Mouse (Mus musculus) heart, embryonic 10.5 days (tissue): ENCODE data around the gene Pck2. TPM values are rescaled to one million over a fixed set of nuclear protein-coding genes. Genes with fewer than 3 reads are reported as not detected.
A peak's percentile ranks its signal among the peaks of the same experiment; 100 is the strongest.

Source experiments
- DNase-seq: peaks from one replicate; pipeline ENCODE4 v3.0.0-alpha.2; 2017; ENCODE audit warnings: low spot score
- H3K27ac ChIP-seq: fragments of 300-500 bp; sonication (generic); 2 replicates; pipeline ENCODE4 v1.5.1; 2016; ENCODE audit warnings: mild to moderate bottlenecking
- H3K27me3 ChIP-seq: fragments of 300-500 bp; sonication (generic); 2 replicates; pipeline ENCODE4 v1.6.1; 2016; ENCODE audit warnings: mild to moderate bottlenecking; ENCODE audit not compliant: poor library complexity, insufficient read depth, severe bottlenecking
- H3K36me3 ChIP-seq: fragments of 300-500 bp; sonication (generic); 2 replicates; pipeline ENCODE4 v1.6.1; 2016; ENCODE audit warnings: mild to moderate bottlenecking, moderate library complexity
- H3K4me1 ChIP-seq: fragments of 300-500 bp; sonication (generic); 2 replicates; pipeline ENCODE4 v1.6.1; 2016; ENCODE audit warnings: mild to moderate bottlenecking
- H3K4me3 ChIP-seq: fragments of 300-500 bp; sonication (generic); 2 replicates; pipeline ENCODE4 v1.5.1; 2016; ENCODE audit warnings: mild to moderate bottlenecking, moderate library complexity
- H3K9me3 ChIP-seq: fragments of 300-500 bp; sonication (generic); 2 replicates; pipeline ENCODE4 v1.6.1; 2016; ENCODE audit warnings: mild to moderate bottlenecking, moderate library complexity
- WGBS: fragments of 180-500 bp; shearing (Covaris S2); methylation state at CpG from one replicate; pipeline ENCODE4 v1.1.7; 2016; 5-methylcytosine and 5-hydroxymethylcytosine counted together
- polyA plus RNA-seq: library from polyadenylated mRNA; unstranded; fragments of >200 nt; fragmentation: Nextera tagmentation; extraction: Ambion mirVana; gene quantifications from 2 replicates; pipeline ENCODE4 v1.2.1, GENCODE M21; 2016

Gene Pck2
- polyA plus RNA-seq, 1 experiment from 2014 or later, result 32.5 TPM

DNA sequence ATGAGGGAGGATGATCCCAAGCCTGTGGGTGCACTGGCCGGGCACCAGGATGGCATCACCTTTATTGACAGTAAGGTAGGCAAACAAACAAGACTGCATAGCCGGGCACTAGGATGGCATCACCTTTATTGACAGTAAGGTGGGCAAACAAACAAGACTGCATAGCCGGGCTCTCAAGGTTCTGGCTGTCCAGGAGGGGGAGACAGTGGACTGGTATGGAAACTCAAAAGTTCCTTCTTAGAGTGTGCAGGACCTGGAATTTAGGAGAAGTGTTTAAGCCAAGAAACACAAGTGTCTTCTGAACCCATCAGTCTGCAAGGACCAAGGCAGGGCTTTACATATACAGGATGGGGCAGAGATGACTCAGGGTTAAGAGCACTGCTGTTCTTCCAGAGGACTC lies 25.7 kb downstream of the Pck2 start:
- H3K27ac ChIP-seq, result no peak overlapping the region
- peaks cover 78% of the 10 kb centered on the region for H3K36me3 ChIP-seq
- H3K9me3 ChIP-seq, result no peaks in the 10 kb centered on the region
- no peak for DNase-seq
- peaks cover 13% of the 10 kb centered on the region for H3K4me1 ChIP-seq
- H3K4me3 ChIP-seq, result no peak overlapping the region
- H3K27me3 ChIP-seq, result no peaks in the 10 kb centered on the region
- WGBS, result 74% methylated on average over 3 of the region's 3 CpGs

DNA sequence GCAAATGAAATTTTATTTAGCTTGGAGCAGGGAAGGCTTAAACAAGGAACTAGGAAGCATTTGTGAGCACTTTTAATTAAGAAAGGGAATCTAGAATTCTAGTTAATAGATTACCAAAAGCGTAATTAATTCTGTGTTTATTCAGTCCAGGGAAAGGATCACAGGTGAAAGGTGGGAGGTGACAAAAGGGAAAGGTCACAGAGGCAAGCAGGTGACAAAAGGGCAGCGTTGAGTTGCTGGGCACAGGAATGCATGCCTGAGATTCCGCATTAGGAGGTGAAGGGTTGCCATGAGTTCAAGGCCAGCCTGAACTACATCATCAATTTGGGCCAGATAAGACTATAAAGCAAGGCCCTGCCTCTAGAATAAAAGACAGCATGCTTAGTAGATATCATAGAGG lies 27.4 kb downstream of the Pck2 start:
- no peak for DNase-seq
- Histone ChIP-seq H3K27ac (no peak overlapping the region), H3K9me3 (no peaks in the 10 kb centered on the region), H3K4me3 (no peak overlapping the region), H3K36me3 (peaks cover 78% of the 10 kb centered on the region), H3K27me3 (no peaks in the 10 kb centered on the region), H3K4me1 (peaks cover 3% of the 10 kb centered on the region; the same call in 1 of the 2 replicates)
- WGBS, result 77% methylated on average over 3 of the region's 3 CpGs

DNA sequence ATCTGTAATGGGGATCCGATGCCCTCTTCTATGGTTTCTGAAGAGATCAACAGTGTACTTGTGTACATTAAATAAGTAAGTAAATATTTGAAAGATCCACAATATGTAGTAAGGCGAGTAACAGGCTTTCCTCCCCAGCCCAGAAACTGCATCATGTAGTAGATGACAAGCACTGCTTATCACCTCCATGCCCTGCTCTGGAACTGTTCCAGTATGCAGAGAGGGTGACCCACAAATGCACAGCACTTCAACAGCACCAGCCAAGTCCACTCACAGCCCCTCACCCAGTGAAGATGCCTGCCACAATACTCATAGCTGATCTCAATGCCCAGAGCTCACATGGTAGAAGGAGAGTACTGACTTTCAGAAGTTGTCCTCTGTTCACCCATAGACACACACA lies 30.5 kb downstream of the Pck2 start:
- Histone ChIP-seq H3K4me1 (peaks cover 17% of the 10 kb centered on the region), H3K27me3 (no peaks in the 10 kb centered on the region), H3K9me3 (no peaks in the 10 kb centered on the region), H3K27ac (no peak overlapping the region), H3K36me3 (peaks cover 47% of the 10 kb centered on the region), H3K4me3 (no peak overlapping the region)
- no peak for DNase-seq
- WGBS, result 85% methylated on average over 2 of the region's 2 CpGs

DNA sequence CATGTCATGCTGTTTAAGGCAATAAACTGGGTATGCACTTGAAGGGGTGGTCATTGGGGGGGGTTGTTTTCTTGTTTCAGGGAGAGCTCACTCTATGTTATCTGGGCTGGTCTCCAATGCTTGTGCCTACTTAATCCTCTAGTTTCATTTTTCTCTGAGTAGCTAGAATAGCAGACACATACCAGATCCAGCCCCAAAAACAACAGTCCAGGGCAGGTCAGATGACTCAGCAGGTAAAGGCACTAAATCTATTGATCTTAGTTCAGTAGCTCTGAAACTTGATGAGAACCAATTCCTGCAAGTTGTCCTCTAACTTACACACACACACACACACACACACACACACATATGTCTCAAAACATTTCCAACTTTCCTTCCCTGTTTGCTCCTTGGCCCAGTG lies 31.7 kb downstream of the Pck2 start:
- H3K9me3 ChIP-seq, result no peaks in the 10 kb centered on the region
- H3K27me3 ChIP-seq, result no peaks in the 10 kb centered on the region
- peaks cover 26% of the 10 kb centered on the region for H3K4me1 ChIP-seq
- DNase-seq, result no peak
- H3K4me3 ChIP-seq, result no peak overlapping the region
- H3K27ac ChIP-seq, result no peak overlapping the region
- peaks cover 35% of the 10 kb centered on the region for H3K36me3 ChIP-seq

DNA sequence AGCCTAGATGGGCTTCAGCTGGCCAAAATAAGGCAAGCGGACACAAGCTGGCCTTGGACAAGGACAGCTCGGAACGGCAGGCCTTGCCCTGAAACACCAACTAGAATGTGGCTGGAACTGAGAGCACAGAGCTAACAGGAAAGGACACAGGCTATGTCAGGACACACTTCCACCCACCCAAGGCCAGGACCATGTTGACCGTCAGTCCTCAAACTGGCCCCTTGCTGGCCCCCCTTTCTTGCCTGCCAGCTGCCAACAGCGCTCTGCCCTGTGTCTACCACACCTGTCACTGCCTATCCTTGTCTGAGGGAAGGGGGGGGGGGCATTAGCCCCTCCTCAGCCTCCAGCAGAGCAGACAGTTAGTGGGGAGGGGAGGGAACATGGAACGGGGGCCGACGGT lies 35.2 kb downstream of the Pck2 start, which contains the start of gene Fitm1:
Fitm1 (plus strand) TSS at position 316 of the 400 bp plus-strand sequence.
- Histone ChIP-seq H3K27ac (peak within 1 kb of the TSS; percentile 93), H3K4me3 (peak within 1 kb of the TSS; percentile 57), H3K9me3 (no peaks in the 10 kb centered on the region), H3K4me1 (peaks cover 47% of the 10 kb centered on the region), H3K27me3 (no peaks in the 10 kb centered on the region), H3K36me3 (peaks cover 8% of the 10 kb centered on the region)
- WGBS, result 35% methylated on average over 8 of the region's 8 CpGs
- DNase-seq, result peak; percentile 85

DNA sequence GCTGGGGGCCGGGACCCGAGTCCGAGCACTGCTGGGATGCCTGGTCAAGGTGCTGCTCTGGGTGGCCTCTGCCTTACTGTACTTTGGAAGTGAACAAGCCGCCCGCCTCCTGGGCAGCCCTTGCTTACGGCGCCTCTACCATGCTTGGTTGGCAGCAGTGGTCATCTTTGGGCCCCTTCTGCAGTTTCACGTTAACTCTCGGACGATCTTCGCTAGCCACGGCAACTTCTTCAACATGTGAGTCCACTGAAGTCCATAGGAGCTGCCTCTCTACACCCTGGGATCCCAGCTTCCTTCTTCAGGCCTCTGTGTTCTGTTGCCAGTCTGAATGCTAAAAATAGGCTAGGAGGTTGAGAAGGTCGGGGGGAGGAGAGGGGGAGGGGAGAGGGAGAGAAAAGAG lies 35.6 kb downstream of the Pck2 start:
- Histone ChIP-seq H3K9me3 (no peaks in the 10 kb centered on the region), H3K4me3 (peak overlapping the region; percentile 57), H3K27me3 (no peaks in the 10 kb centered on the region), H3K4me1 (peaks cover 46% of the 10 kb centered on the region), H3K36me3 (peaks cover 12% of the 10 kb centered on the region), H3K27ac (peak overlapping the region; percentile 93)
- WGBS, result 46% methylated on average over 13 of the region's 13 CpGs
- DNase-seq, result no peak

DNA sequence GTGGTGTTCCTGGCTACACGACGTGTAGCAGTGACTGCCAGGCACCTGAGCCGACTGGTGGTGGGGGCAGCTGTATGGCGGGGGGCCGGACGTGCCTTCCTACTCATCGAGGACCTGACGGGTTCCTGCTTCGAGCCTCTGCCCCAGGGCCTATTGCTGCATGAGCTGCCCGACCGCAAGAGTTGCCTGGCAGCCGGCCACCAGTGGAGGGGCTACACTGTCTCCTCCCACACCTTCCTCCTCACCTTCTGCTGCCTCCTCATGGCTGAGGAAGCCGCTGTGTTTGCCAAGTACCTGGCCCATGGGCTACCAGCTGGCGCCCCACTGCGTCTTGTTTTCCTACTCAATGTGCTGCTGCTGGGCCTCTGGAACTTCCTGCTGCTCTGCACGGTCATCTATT lies 36.3 kb downstream of the Pck2 start:
- H3K36me3 ChIP-seq, result peaks cover 19% of the 10 kb centered on the region
- no peaks in the 10 kb centered on the region for H3K9me3 ChIP-seq
- peaks cover 44% of the 10 kb centered on the region for H3K4me1 ChIP-seq
- DNase-seq, result no peak
- H3K27me3 ChIP-seq, result no peaks in the 10 kb centered on the region
- 56% methylated on average over 16 of the region's 16 CpGs for WGBS
- peak overlapping the region; percentile 57 for H3K4me3 ChIP-seq
- H3K27ac ChIP-seq, result peak overlapping the region; percentile 93

DNA sequence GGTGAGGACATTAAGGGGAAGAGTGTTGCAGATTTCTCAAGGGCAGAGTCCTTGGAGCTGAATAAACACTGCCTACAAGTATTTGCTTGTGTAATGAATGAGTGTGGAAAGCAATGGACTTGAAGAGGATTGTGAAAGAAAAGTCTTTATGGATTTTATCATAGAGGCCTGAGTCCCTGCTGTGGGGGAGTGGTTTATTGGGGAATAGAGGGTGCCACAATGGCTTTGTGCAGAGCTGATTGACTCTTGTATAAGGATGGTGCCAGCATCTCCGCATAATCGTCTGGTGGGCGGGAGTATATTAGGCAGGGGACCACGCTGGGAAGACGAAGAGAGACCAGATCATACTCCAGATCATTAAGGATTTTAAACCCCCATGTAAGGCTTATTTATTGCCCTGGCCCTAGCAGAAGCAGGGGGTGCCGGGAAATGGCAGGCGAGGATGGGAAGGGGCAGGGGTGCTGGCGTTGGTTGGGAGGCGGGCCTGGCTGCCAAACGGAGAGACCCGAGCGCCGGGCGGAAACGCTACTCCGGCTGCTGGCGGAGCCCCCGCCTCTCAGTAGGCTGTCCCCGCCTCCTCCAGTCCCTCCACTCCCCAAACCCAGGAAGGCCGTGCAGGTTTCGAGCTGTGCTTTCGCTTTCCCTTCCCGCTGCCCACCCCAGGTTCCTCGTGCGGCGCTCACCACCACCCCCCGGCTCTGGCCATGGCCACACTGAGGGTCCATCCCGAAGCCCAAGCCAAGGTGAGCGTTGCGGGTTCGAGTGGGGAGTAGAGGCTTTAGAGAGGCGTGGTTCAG lies 38.0 kb downstream of the Pck2 start, which contains the start of gene Psme1:
Psme1 (plus strand) TSS at position 253 of the 797 bp plus-strand sequence.
- under 1% methylated on average over 31 of the region's 32 CpGs for WGBS
- Histone ChIP-seq H3K36me3 (peaks cover 28% of the 10 kb centered on the region), H3K9me3 (no peaks in the 10 kb centered on the region), H3K4me1 (peaks cover 44% of the 10 kb centered on the region), H3K27me3 (no peaks in the 10 kb centered on the region), H3K4me3 (peak within 1 kb of the TSS; percentile 84), H3K27ac (peak within 1 kb of the TSS; percentile 94)
- DNase-seq, result peak; percentile 93

DNA sequence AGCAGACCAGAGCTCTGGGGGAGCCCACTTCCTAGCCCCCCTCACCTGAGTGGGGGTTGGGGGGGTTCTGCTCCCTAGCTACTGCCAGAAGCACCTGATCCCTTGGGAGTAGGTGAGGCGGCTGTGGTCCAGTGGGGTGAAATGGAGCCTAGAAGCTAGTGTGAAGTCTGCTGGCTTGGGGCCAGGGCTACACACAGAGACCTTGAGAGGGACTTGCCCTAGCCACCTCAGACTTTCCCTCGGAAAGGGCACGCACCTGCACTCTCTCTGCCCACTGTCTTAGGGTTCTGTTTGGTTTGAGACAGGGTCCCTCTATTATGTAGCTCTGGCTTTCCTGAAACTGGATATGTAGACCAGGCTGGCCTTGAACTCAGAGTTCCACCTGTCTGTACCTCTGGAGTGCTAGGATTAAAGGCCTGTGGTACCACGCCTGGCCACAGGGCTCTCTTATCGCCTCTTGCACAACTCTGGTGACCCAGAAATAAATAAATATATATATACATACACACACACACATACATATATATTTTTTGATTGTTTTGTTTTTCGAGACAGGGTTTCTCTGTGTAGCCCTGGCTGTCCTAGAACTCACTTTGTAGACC lies 38.7 kb downstream of the Pck2 start:
- no peak for DNase-seq
- peak overlapping the region; percentile 94 for H3K27ac ChIP-seq
- H3K4me1 ChIP-seq, result peaks cover 44% of the 10 kb centered on the region
- H3K27me3 ChIP-seq, result no peaks in the 10 kb centered on the region
- WGBS, result 32% methylated on average over 6 of the region's 6 CpGs
- peaks cover 28% of the 10 kb centered on the region for H3K36me3 ChIP-seq
- peak overlapping the region; percentile 84 for H3K4me3 ChIP-seq
- H3K9me3 ChIP-seq, result no peaks in the 10 kb centered on the region

DNA sequence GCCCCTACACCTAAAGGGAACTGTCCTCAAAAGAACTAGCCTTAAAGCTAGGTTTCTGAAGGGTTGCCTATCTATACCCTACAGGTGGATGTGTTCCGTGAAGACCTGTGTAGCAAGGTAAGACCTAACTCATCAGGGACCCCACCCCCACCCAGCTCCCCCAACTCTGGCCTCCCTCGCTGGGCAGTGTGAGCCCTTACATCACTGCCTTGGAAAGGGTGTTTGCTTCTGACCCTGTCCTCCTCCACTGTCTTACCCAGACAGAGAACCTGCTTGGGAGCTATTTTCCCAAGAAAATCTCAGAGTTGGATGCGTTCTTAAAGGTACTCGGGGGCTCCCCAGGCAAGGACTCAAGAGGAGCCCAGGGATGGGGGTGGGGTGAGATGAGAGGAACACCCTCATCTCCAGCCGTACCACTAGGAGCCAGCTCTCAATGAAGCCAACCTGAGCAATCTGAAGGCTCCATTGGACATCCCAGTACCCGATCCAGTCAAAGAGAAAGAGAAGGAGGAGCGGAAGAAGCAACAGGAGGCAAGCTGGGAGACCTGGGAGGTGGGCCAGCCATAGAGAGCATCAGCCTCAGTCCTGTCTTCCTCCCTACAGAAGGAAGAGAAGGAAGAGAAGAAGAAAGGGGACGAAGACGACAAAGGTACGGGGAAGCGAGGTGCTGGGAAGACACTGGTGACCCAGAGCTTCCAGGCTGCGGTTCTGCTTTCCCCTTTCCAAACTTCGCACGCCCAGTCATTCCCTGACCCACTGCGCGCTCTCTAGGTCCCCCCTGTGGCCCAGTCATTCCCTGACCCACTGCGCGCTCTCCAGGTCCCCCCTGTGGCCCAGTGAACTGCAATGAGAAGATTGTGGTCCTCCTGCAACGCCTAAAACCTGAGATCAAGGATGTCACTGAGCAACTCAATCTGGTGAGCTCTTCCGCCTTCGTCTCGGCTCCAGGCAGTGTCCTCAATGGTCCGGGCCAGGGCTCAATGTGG lies 39.7 kb downstream of the Pck2 start:
- H3K27me3 ChIP-seq, result no peaks in the 10 kb centered on the region
- WGBS, result 83% methylated on average over 23 of the region's 23 CpGs
- peaks cover 28% of the 10 kb centered on the region for H3K36me3 ChIP-seq
- H3K4me1 ChIP-seq, result peaks cover 43% of the 10 kb centered on the region
- H3K9me3 ChIP-seq, result no peaks in the 10 kb centered on the region
- DNase-seq, result no peak
- H3K27ac ChIP-seq, result no peak overlapping the region
- H3K4me3 ChIP-seq, result 0 out of 2 replicates have a peak overlapping the region, but pooled peaks have one; percentile 8

DNA sequence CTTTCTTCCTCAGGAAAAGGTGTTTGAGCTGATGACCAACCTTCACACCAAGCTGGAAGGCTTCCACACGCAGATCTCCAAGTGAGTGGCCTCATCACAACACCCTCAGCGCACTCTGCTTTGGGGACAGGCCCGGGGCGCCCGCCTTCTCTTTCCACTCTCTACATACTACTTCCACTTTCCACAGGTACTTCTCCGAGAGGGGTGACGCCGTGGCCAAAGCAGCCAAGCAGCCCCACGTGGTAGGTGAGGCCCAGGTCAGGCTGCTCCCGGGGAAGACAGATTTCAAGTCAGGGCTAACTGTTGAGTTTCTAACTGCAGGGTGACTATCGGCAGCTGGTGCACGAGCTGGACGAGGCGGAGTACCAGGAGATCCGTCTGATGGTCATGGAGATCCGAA lies 40.7 kb downstream of the Pck2 start:
- Histone ChIP-seq H3K27me3 (no peaks in the 10 kb centered on the region), H3K4me1 (peaks cover 42% of the 10 kb centered on the region), H3K36me3 (peaks cover 28% of the 10 kb centered on the region), H3K4me3 (no peak overlapping the region), H3K27ac (no peak overlapping the region), H3K9me3 (no peaks in the 10 kb centered on the region)
- WGBS, result 92% methylated on average over 16 of the region's 16 CpGs
- DNase-seq, result no peak

DNA sequence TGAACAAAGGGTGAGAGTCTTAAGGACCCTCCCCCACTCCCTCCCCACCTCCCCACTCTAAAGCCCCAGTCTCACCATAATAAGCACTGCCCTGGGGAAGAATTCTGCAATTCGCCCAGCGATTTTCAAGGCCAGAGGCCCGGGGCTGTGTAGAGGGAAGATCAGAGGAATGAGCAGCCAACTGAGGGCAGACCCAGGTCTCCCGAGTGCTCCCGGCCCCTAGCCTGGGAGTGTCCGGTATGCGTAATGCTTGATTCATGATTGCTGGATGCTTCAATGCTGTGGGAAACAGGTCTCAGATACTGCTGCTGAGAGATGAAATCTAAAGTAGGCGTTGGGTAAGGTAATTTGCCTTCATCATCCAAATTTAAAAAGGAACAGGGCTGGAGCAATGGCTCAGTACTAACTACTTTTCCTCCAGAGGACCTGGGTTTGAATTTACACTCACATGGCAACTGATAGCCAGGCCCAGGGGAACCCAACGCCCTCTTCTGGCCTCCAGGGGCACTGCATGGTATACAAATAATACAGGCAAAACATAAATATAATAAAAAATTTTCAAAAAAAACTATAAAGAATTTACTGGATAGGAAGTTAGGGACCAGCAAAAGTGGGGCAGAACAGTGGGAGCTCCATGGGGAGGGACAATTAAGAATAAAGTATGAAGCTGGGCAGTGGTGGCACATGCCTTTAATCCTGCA lies 42.1 kb downstream of the Pck2 start:
- Histone ChIP-seq H3K4me1 (peaks cover 40% of the 10 kb centered on the region), H3K9me3 (no peaks in the 10 kb centered on the region), H3K4me3 (no peak overlapping the region), H3K36me3 (peaks cover 31% of the 10 kb centered on the region), H3K27ac (no peak overlapping the region), H3K27me3 (no peaks in the 10 kb centered on the region)
- WGBS, result 74% methylated on average over 9 of the region's 9 CpGs
- DNase-seq, result peak; percentile 66
